Mouse (Mus musculus): ENCODE data around the gene Adamtsl1.

The Adamtsl1 gene

DNA sequence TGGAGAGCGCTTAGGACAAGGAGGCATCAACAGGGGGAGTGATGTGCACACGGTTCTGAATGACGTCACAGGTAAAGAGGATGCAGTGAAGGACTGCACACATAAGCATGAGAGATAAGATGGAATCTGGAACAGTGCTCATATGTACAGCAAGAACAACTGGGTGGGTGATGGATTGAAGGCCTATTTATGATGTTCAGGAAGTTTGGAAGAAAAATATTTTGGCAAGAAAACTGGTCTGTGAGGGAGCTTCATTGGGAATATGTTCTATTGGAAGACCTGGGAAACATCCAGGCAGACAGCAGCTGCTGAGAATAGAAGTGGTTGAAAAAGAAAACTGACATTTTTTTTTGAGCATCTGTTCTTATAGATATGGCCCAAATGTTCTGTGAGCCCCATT is 300.4 kb downstream of the Adamtsl1 start:
- DNase-seq (ENCODE audit: low spot score), result no peak

DNA sequence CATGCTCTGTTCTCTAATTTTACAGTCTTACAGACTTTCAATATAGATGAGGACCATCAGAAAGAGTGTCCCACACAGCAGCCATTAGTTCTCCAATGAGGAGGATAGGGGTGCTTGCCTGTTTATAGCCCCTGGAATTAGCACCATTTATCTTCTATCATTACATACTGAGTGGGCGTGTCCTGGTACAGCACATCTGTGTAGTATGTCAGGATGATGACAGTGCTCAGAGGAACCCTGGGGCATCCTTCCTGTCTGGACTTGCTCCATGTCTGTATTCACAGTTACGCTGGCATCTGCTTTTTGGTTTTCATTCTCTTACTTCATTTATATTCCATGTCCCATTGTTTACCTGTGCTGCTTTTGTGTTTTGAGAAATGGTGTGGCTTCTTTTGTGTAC is 304.5 kb downstream of the Adamtsl1 start:
- no peak for DNase-seq (ENCODE audit: low spot score)

DNA sequence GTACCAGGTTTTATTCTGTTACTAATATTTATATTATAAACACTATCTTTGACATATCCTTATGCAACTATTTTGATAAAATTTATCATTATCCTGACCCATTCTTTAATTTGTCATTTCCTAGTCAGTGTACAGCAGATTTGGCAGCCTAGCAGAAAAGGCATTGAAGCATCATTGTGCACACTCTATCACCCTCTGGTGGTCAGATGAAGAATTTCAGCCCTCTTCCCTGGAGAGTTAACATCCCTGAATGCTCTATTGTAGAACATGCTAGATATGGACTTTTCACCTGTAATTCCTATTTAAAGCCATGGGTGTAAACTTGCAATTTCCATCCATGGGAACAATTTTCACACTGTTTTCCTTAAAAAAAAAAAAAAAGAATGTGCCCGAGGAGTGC is 305.2 kb downstream of the Adamtsl1 start:
- no peak for DNase-seq (ENCODE audit: low spot score)

DNA sequence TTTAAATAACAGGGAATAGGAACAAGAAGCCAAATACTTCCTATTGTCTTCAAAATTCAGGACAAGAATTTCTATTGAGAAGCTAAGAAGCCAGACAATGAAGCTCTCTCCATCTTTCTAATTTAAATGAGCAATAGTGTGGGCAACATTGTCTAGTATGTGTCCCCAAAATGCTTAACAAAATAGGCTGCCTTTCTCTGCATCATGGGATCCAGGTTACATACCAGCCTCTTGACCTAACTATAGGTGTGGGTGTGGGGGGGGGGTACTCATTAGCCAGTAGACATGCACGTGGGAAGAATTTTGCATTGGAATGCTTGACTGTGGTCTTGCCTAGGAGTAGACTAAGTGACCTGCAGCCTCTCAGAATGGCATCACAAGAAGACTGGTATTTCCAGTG is 305.9 kb downstream of the Adamtsl1 start:
- DNase-seq (ENCODE audit: low spot score), result no peak

DNA sequence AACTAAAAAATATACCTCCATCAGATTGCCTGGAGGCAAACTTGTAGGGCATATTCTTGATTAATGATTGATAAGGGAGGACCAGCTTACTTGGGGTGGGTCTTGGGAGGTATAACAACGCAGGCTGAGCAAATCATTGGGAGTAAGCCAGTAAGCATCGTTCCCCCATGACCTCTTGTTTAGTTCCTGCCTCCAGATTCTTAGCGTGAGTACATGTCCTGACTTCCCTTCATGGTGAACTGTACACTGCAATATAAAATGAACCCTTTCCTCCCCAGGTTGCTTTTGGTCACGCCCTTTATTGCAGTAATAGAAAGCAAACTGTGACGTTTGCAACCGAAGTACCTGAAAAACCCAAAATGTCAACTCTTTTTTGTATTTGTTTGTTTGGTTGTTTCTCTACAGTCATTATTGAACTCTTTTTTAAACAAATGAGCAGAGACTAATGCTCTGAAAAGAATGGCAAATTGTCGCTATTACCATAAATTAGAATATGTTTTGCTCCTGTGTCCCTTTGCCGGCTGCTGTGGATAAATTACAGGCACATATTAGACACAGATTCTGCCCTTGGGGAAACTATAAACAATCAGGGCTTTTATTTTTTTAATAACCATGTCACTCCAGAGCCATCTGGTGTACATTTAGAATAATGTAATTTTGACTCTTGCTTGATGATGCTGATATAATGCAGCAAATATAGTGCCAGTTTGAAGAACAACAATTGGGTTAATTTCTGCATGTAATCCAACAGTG is 310.2 kb downstream of the Adamtsl1 start:
- no peak for DNase-seq (ENCODE audit: low spot score)

- DNase-seq (ENCODE audit: low spot score), result no peak
These were observed 310.7 kb downstream of the Adamtsl1 start for GRCm38 (mm10) chr4:85824705-85825085.

GRCm38 (mm10) chr4:85837058-85837457 is 323.1 kb downstream of the Adamtsl1 start:
- no peak for DNase-seq (ENCODE audit: low spot score)

DNA sequence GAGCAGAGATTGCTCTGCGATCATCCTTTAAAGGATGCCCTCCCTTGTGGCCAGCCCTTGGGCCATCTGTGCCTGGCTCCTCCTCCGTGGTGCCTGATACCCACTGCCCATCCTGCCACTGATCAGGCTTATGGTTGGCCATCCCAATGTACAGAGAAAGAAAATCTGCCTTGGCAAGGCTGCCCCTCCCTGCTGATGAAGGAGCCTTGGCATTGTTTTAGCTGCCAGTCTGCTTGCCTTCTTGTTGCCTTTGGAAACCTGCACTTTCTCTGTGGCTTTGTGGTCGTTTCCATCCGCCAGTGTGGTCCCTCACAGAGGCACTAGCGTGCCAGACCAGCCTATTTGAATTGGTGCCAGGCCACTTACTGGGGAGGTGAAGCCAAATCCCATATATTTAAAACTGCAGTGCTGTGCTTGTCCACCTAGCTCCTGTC is 323.6 kb downstream of the Adamtsl1 start:
- DNase-seq (ENCODE audit: low spot score), result no peak

GRCm38 (mm10) chr4:85838031-85838430 is 324.1 kb downstream of the Adamtsl1 start:
- DNase-seq (ENCODE audit: low spot score), result no peak

DNA sequence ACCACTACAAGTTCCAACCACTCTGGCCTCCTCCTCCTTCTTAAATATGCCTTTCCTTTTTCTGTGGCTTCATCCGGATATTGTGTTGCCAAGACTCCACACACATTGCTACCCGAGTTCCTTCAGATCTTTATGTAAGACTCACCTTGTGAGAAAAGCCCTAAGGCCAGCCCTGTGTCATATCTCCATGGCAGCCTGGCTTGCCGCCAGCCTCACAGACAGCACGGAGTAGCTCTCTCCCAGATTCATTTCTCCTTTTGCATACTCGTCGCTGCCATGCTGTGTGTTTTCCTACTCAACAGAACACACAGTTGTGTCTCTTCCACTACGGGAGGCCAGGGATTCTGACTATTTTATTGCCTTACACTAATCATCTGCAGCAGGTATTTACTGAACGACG is 328.1 kb downstream of the Adamtsl1 start:
- no peak for DNase-seq (ENCODE audit: low spot score)

GRCm38 (mm10) chr4:85844381-85844780 is 330.4 kb downstream of the Adamtsl1 start:
- DNase-seq (ENCODE audit: low spot score), result no peak

- DNase-seq (ENCODE audit: low spot score), result no peak
These were observed 332.0 kb downstream of the Adamtsl1 start for GRCm38 (mm10) chr4:85845931-85846330.

GRCm38 (mm10) chr4:85853401-85853800 is 339.4 kb downstream of the Adamtsl1 start:
- DNase-seq (ENCODE audit: low spot score), result no peak

GRCm38 (mm10) chr4:85854507-85854906 is 340.5 kb downstream of the Adamtsl1 start:
- DNase-seq (ENCODE audit: low spot score), result no peak

- no peak for DNase-seq (ENCODE audit: low spot score)
These were observed 365.4 kb downstream of the Adamtsl1 start for GRCm38 (mm10) chr4:85879376-85879775.

GRCm38 (mm10) chr4:85881318-85881717 is 367.3 kb downstream of the Adamtsl1 start:
- DNase-seq (ENCODE audit: low spot score), result no peak

GRCm38 (mm10) chr4:85884031-85884430 is 370.1 kb downstream of the Adamtsl1 start:
- no peak for DNase-seq (ENCODE audit: low spot score)

- no peak for DNase-seq (ENCODE audit: low spot score)
These were observed 376.1 kb downstream of the Adamtsl1 start for GRCm38 (mm10) chr4:85889877-85890598.

DNA sequence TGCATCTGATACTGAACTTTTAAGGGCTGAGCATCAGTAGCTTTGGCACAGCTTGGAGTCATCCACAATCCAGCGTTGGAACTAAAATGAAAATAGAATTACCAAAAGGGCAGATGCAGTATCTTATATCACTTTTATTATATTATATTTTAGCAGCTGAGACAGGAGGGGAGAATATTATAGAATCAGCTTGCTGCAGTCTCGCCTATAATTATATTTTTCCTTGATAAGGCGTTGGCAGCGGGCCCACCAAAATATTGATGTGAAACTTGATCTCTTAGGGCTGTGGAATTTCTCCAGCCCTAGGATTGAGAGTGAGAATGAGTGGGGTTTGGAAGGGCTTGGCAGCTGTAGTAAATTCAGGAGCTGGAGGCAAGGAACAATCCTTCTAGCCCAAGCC is 387.3 kb downstream of the Adamtsl1 start:
- DNase-seq (ENCODE audit: low spot score), result no peak

DNA sequence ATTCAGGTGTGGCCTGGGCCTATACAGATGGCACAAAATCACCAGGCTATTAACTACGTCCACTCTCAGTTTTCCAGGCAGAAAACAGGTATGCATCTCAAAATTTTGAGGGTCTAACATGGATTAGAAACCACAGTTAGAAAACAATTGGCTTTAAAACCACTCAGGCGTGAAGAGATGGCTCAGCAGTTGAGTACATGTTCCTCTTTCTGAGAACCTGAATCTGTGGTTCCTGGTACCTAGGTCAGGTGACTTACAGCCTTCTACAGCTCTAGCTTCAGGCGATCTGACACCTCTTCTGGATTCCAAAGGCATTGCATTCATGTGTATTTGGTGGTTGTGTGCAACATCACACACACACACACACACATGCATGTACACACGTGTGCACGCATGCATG is 390.2 kb downstream of the Adamtsl1 start:
- DNase-seq (ENCODE audit: low spot score), result no peak

GRCm38 (mm10) chr4:85916034-85916433 is 402.1 kb downstream of the Adamtsl1 start:
- no peak for DNase-seq (ENCODE audit: low spot score)

DNA sequence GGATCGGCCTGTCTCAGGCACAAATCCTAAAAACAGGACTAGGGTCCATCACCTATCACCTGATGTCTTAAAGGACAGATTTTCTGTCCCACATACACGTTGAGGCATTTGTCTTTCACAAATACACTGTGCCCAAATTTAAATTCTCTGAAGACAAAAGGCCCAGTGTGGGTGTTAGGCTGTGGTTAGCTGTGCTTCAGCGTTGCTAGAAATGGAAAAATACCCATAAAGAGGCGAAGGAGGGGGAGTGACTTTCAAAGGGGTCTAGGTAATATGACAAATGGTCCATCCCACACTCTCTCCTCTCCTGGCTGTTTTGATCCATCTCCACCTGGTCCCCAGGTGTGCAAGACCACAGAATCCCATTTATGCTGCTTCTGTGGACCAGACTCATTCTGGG is 404.4 kb downstream of the Adamtsl1 start:
- DNase-seq (ENCODE audit: low spot score), result no peak

- DNase-seq (ENCODE audit: low spot score), result no peak
These were observed 406.5 kb downstream of the Adamtsl1 start for GRCm38 (mm10) chr4:85920474-85920873.

DNA sequence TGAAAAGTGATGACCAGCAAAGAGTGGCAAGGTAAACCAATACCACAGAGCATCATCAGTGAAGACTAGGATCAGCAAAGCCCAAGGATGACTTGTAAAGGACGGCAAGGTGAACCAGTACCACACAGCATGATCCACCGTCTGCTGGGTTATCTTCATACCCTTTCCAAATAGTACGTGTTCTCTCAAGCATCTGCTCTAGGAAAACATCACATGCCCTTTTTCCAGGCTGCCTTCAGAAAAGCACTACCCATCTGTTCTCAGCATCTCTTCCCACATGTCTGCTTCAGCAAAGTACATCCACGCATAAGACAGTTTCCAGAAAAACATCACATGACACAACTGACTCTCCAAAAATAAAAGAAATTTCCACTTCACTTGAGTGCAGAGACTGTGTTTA is 408.8 kb downstream of the Adamtsl1 start:
- DNase-seq (ENCODE audit: low spot score), result no peak

All from c-Kit-positive CD71-positive TER-119-positive erythroid progenitor cells, embryonic 14.5 days (primary cell).